Mouse (Mus musculus): ENCODE measurements at regions not wholly inside any gene's neighbourhood (a gene's known extent, or its start where the extent isn't known, plus 50 kb on each side); places are given as distances from the start of the nearest gene placed in this dataset.

DNA sequence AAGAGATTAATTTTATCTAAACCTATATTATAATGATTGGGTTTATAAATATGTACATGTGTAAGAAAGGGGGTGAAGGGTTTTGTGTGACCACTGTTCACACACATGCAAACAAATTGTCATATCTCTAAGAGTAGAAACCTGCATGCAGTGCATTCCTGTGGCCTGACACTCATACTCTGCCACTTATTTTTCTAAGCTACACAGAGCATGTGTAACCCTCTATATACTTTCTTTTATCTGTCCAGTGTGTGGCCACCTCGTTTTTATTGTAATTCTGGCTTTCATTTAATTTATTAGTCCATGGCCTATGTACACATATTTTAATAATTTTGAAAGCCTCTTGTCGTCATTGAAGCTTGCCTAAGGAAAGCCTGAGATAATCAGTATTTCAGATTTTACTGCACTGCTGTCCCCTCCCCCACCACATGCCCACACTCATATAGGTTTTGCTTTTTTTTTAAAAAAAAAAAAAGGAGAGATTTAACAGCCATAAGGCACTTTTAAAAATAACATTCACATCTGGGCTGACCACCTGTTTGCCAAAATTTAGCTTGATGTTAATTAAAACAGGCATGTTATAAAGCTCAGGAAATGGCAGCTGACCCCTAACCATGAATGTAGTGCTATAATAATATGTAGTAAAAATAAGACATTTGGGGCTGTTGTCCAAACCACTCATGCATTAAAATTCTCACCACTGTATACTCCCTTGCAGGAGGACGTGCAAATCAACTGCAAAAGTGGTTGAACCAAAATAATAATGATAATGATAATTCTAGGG is 410.7 kb upstream of the Clint1 start:
- no peak for ATAC-seq

DNA sequence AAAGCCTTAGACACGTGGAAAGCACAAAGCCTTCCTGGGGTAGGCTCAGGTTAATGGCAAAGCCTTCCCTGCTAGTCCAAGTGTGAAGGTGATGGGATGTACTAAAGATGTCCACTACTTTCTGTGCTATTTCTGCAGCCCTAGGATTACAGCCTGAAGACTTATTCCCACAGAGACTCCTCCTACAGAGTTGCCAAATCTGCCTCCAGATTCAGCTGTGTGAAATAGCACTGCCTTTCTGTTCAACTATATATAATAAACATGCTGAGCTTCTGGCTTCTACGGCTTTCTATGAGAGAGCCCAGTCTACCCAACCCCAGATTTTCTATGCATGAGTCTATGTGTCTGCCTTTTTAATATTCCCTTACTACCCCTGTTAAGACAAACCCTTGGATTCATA is 405.3 kb upstream of the Clint1 start:
- no peak for ATAC-seq

DNA sequence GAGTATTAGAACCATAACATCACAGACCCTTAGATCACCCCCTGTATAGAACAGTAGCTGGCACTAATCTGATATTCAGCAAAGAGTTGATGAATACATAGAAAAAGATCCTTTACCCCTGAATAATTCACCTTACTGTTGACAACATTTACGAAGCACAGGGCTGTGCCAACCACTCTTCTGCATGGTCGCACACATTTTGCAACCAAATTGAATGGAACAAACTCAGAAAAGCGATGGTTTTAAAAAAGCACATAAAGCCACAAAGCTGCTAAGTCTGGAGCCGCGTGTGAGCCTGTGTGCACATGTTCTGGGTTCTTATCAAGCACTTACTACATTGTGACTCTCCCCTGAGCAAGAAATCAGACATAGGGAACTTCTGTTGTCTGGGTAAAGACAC is 397.6 kb upstream of the Clint1 start:
- ATAC-seq: no peak

DNA sequence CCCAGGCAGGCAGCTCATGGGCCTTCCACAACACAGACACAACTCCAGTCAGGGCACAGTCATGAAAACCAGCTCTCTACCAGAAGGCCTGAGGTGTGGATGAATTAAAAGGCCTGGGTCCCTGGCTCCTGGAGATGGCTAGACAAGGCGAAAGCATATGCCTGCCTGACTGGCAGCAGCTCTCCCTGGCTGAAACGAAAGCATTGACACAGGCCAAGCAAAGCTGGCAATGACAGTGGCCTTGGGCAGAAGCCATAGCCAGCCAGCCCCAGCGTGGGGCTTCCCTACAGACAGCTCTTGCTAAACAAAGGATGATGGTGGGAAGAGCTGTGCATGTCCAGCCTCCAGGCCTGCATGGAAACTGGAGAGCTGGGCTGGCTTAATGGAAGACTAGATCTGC is 396.9 kb upstream of the Clint1 start:
- ATAC-seq: no peak

DNA sequence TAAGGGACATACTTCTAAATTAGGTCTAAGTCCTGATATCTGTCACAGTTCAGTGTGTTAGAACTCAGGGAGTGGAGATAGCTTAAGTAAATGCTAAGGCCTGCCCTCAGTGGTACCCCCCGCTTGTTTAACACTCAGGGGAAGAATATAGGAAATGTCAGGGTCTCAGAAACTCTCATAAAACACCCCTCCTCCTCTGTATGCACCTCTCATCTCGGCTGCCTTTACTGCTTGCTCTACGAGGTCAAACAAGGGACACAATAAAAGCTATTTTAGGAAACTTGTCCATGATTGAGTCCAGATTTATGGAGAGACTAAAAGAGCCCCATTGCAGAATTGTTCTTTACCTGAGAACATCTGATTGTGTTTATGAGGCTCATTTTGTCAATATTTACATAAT is 395.1 kb upstream of the Clint1 start:
- no peak for ATAC-seq

DNA sequence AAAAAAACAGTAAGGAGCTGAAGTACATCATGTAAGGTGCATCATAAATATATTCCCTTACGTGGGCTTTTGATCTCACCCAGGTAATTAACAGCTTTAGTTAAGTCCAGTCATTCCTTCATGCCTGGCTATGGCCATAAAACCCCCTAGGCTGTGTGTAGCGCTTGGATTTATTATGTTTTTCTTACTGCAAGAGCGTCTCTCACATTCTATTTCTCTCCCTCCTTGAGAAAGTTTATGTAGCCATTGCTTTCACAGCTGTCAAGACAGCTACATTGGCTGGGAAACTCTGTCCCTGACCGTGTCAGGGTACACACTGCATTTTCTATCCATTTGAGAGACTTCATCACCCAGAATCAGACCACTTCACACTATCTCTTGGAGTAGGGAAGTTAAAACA is 394.3 kb upstream of the Clint1 start:
- ATAC-seq: no peak

DNA sequence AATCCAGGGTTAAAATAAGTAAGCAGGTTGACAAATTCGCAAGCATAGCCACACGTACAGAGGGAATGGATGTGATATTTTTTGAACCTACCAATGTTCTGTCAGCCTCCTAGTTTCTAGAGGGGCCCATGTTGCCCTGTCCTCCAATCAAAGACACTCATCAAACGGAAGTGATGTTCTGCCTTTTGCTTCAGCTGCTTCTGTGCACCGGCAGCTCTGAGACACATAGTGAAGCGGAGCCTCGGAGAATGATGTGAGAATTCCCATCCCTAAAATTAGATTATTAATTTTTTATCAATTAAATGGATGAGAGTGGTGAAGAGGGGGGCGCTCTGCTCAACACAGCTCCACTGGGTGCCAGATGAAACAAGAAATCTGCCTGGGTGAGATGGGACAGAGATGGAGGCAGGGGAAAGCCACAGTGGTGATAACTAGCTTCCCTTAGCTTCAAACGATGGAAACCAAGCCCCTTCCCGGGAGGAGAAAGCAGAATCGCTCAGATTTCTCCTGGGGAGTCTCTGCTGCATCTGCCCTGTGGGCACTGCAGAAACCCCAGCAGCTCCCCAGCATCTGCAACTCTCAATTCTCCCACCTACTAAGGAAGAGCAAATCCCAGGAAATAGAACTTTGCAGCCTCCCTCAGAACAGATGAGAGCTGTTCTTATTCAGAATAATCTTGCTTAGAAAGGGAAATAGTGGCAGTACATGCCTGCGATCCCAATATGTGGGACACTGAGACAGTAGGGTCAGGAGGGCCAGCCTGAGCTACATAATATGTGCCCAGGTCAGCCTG is 391.7 kb upstream of the Clint1 start:
- ATAC-seq: no peak

DNA sequence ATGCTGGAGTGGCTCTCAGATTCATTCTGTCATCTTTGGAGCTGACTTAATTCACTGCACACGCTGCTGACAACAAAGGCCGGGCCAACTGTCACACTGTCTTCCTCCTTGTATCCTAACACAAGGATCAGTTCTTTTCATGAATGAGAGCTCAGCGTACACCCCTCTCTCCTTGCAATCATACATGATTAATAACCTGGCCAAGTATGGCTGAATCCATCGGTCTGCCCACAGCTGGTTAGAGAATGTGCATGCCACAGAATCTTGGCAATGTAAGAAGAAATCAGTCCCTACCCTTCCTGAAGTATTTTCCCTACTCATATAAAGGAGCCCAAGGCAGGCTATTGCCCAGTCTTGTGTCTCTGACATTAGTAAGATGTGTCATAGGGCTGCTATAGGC is 387.4 kb upstream of the Clint1 start:
- no peak for ATAC-seq

DNA sequence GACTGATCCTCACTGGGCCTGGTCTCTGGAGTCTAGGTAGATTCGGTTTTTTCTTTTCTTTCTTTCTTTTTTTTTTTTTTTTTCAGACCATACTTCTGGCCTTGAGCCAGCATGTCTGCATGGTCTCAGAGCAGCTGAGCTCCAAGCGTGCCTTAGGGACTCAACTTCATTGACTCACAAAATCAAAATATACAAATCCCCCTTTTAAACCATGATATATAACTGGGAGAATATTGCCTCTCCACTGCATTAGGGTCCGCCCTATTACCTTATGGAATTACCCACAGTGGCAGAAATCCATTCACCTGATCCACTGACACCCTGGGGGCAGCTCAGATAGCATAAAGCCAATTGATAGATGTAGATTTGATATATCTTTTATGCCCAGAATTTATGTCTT is 385.5 kb upstream of the Clint1 start:
- no peak for ATAC-seq

DNA sequence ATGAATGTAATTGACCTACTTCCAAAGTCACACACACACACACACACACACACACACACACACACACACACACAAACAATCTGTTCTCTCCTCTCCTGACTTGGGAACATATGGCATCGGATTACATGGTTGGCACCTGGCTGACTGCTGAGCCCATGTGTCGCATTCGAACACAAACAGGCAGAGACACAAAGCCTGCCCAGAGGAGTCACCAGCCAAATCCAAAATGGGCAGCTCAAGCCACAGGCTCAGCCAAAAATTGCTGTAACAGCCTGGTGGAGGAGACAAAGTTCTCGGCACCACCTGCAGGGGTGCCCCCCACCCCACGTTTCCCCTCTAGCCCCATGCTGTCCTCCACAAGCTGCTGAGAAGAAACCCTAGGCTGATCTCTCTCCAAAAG is 379.7 kb upstream of the Clint1 start:
- no peak for ATAC-seq

DNA sequence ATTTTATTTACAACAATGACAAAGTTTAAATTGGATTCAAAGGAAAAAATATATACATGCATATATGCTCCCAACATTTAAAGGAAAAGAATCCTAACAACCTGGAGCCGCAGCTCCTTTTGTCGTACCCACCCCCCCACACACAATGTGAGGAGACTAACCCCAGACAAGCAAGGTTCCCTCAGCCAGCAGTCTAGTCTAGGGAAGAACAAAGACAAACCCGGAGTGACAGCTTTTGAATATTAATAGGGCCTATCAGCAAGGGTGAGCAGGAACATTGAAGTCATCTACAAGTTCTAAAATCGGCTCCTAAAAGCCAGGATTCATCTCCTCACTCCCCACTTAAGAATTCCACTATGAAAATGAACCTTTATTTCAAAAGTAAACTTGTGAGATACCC is 374.9 kb upstream of the Clint1 start:
- ATAC-seq: no peak

DNA sequence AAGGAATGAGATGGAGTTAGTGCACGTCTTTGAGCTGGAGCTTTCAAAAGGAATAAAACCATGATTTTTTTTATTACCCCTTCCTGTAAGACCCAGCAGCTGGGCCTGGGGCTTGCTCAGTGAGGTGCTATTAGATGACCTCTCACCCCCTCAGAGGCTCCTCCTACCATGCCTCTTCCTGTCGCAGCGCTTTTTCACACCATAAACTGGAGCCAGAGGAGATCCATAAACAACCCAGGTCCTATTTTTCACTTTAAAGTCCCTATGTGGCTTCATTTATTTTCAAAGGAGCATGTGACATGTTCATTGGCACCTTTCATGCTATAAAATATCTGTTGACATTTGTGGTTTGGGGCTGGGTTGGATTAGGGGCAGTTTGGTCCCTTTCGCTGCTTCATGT is 365.9 kb upstream of the Clint1 start:
- ATAC-seq: no peak

DNA sequence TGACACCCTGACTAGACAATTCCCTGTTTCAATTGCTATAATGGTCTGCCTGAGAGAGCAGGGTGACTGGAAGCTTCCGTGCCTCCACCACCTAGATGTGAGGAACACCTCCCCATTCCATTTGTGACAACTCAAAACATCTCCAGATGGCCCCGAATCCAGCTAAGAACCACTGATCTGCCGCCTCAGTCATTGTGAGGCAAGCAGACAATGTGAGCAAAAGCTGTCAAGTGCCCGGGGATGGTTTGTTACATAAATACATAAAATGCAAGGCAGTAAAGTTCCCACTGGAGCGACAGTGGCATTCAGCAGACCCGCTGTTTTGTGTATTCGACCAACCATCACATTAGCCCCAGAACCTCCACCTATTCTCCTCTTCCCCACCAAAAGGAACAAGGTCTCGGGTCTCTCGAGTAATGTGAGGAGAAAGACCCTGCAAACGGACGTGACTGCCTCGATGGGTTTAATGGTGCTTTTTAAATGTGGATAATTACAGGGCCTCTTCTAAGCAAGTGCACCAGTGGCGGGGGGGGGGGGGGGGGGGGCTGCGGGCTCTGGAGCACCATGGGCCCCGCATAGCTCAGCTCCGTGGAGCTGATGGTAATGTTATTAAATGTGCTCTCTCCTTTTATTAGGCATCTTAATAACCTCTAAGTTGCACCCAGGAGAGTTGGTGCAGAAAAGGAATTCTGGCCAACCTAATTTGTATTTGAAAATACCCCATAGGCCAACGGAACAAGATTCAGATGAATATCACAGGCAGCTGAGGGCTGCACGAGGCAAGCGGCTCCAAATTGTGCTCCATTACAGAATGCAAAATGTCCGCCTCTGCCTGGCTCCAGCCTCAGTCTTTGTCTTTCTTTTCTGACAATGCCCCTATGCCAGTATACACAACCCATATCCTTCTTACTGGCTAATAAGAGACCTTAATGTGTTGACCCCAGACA is 360.6 kb upstream of the Clint1 start:
- no peak for ATAC-seq

DNA sequence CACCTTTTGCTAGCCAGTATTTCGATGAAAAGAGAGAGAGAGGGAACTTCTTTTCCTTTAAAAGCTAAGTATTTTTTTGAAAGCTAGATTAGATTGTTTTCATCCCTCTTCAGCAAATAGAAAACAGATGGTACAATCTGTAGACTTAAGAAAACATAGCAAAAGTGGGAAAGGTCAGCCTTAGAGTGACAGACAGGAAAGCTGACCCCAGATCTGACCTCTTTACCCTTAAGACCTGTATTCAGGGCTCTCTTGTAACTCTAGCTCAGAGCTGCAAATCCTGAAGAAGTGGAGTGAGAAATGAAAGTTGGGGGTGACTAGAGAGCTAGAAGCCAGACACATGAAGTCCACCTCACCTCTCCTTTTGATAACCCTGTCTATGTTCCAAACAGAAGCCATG is 356.6 kb upstream of the Clint1 start:
- ATAC-seq: no peak

DNA sequence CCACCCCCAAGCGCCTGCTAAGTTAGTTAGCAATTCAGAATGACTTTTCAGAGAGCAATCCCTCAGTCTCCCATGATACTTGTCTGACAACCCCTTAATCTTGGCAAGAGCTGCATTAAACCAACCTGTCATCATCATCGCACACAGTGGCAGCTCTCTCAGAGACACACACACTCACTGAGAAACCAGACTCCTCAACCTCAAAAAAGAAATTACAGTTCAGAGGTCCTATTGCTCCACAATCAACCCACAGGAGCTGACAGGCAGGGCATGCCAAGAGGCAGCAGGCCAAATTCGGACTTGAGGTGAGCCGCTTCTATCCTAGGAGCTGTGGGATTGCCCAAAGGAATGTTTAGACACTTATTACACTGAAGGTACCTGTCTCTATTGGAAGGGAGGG is 343.3 kb upstream of the Clint1 start:
- ATAC-seq: no peak

DNA sequence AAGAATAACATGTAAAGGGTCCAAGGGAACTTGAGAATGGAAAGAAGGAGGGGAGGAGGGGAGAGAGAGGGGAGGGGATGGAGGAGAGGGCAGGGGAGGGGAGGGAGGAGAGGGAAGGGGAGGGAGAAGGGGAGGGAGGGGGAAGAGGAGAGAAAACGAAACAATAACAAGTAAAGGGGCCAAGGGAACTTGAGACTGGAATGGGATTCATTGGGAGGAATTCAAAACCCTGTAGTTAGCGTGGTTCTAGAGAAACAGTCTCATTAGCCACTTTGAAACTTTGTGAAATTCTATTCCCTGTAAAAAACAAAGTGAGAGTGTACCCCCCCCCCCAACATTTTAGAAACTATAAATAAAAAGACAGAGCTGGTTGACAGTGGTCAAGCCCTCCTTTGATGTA is 342.6 kb upstream of the Clint1 start:
- no peak for ATAC-seq

DNA sequence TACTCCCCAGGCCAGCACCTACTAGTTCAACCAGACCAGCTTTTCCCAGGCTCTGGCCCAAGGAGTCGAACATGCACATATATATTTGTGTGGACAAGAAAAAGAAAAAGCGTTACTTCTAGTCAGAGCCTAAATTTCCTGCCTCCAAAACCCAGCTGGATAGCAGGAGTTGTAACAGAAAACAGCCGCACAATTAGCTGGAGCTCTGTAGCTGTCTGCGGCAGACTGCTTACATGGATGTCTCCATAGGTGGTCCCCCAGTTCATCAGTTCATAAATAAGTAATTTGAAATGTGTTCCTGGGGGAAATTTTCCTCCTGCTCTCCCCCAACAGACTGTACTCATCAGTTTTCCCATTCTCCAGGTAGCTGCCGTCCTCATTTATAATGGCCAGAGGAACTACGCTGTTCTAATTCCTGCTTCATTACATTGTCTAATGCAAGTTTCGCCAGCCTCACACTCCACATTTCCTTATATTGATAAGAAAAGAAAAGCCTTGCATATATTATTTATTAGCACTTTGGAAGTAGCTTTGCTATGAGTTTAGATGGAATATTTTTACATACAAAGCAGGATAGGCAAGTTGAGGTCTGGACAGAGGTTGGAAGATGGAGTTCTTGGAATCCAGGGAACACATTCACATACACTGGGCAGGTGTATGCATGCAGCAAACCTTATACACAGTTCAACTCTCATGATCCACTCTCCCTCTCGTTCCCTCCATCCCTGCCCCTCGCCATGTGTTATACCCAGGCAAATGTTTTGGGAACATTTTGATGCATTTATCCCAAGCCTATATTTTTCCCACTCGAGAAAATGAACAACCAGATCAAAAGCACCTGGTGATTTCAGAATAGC is 337.2 kb upstream of the Clint1 start:
- no peak for ATAC-seq

DNA sequence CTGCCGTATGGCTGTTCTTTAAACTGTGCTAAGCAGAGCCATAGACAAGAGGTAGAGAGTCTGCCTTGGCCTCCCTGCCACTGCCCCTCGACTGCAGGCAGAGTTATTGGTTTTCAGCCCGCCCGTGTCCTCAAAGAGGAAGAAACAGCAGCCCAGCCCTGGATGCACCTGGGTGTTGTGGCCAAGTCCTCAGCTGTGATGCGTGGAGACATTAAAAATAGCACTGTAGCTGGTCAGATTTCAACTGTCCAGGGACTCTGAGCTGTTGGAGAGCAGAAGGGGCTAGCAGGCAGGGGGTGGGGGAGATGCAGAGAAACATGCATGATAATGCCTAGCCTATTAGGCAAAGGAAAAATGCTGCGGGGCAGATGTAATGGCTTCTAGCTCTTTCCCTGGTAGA is 327.1 kb upstream of the Clint1 start:
- ATAC-seq: no peak

DNA sequence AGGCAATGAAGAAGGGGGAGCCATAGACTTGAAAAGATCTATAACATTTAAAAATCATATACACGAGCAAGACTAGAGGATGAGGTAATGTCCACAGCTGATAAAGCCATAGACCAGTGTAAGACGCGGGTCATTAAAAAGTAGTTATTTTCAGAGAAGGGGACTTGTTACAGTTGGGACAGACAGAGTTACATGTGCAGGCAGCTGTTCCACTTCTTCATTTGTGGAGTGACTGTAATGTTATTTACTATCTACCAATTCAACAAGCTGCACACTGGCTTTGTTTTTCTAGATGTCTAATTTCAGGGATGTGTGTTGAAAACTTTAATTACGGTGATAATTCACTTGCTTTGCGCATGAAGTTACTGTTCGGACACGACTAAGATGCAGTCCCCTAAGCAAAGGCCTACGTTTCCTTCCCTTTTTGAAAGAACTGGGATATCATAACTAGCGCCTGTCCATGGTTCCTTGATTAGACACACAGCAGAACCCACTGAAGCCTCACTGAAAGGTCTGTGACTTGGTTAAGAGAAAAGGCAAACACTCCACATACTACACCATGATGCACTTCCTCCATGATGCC is 320.7 kb upstream of the Clint1 start:
- no peak for ATAC-seq

DNA sequence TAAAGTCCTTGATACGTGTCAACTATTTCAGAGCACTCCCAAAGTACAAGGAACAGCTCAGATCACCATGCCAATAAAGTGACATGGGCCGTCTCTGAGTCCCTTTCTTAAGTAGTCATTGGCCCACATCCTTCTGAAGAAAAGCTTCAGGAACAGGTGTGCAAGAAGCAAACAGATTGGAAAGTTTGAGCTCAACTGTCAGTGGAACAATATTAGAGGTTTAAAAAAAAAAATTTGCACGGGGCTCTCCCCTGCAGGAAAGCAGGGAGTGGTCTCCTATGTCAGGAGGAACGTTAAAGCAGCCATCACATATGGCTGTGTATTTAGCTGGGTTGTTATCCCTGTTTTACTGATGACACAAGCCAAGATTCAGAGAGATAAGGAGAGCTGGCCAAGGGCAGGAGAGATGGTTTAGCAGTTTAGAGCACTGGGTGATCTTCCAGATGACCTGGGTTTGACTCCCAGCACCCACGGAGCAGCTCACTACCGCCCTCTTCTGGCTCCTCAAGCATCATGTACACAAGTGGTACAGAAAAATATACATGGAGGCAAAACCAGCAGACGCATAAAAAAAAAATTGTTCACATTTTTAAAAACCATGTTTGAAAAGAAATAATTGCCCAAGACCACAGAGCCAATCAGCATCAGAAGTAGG is 318.3 kb upstream of the Clint1 start:
- ATAC-seq: no peak

DNA sequence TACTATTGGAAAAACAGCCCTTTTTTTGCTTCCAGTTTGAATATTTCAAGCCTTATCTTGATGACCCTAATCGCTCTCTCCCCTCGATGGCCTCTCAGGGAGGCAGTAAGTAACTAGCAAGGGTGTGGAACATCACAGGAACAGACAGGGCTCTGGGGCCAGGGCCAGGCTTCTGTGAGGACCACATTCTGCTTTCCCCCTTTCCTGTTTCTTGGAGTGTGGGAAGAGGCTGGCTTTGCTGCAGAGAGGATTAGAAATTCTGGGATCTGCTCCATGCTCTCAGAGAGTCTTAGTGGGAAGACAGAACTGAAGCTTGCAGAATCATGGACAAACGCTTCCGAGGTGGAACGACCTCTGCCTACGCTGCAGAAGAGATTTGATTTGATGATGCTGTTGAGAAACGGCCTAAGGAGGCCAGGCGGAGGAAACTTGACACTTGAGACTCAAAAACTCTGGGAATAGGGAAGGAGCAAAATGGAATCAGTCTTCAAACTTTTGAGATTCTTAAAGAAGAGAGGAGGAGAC is 316.3 kb upstream of the Clint1 start:
- ATAC-seq: no peak

Measured in inflammation-experienced regulatory T-cells, adult 6 months (primary cell).